Mouse (Mus musculus): Measurements from ENCODE around the gene Gpc3. TPM values are rescaled to one million over a fixed set of nuclear protein-coding genes. Genes with fewer than 3 reads are reported as not detected.

Gpc3 gene
- total and polyA plus RNA-seq, 3 experiments: 11.9 to 14.8 (median 13.2) TPM

- no peaks in the 10 kb centered on the region for H3K4me1 ChIP-seq (ENCODE audit: control insufficient read depth, insufficient read depth, low read length)
- H3K9ac ChIP-seq (ENCODE audit: low read depth, low read length): no peak overlapping the region
- TF ChIP-seq EP300 (IDR thresholded peaks at IDR 0.05; ENCODE audit: insufficient read depth, low read depth, low read length) (no peak), CTCF (IDR thresholded peaks at IDR 0.05) (no peak), POLR2A (IDR thresholded peaks at IDR 0.05; ENCODE audit: insufficient read depth, low read depth, low read length) (no peak)
- H3K27ac ChIP-seq: no peak overlapping the region
- H3K27me3 ChIP-seq (ENCODE audit: control insufficient read depth, insufficient read depth, low read length): no peaks in the 10 kb centered on the region
- no peak overlapping the region for H3K4me3 ChIP-seq
- H3K36me3 ChIP-seq (ENCODE audit: control insufficient read depth, insufficient read depth, low read length): no peaks in the 10 kb centered on the region
- no peak for DNase-seq
- no peaks in the 10 kb centered on the region for H3K79me2 ChIP-seq (replicated peaks; ENCODE audit: control insufficient read depth, insufficient read depth, low read length)
- 83% methylated on average over 1 of the region's 1 CpGs for WGBS
- intact Hi-C loops (cut with DNase I): no loop called here
Observed at GRCm38 (mm10) chrX:52551296-52551695, 62.5 kb downstream of the Gpc3 start.

- intact Hi-C loops (cut with DNase I): no loop called here
- Histone ChIP-seq H3K4me1 (ENCODE audit: control insufficient read depth, insufficient read depth, low read length) (no peaks in the 10 kb centered on the region), H3K4me3 (no peak overlapping the region), H3K27ac (no peak overlapping the region), H3K9ac (ENCODE audit: low read depth, low read length) (no peak overlapping the region), H3K27me3 (ENCODE audit: control insufficient read depth, insufficient read depth, low read length) (no peaks in the 10 kb centered on the region), H3K36me3 (ENCODE audit: control insufficient read depth, insufficient read depth, low read length) (no peaks in the 10 kb centered on the region), H3K79me2 (replicated peaks; ENCODE audit: control insufficient read depth, insufficient read depth, low read length) (no peaks in the 10 kb centered on the region)
- DNase-seq: no peak
- no peak for TF ChIP-seq POLR2A (IDR thresholded peaks at IDR 0.05; ENCODE audit: insufficient read depth, low read depth, low read length)
- TF ChIP-seq EP300 (IDR thresholded peaks at IDR 0.05; ENCODE audit: insufficient read depth, low read depth, low read length): no peak
- TF ChIP-seq CTCF (IDR thresholded peaks at IDR 0.05): no peak
- 50% methylated on average over 3 of the region's 3 CpGs for WGBS
Observed at GRCm38 (mm10) chrX:52544623-52545022, 69.1 kb downstream of the Gpc3 start.

GRCm38 (mm10) chrX:52537282-52537681 lies 76.5 kb downstream of the Gpc3 start:
- DNase-seq: no peak
- no peak overlapping the region for H3K9ac ChIP-seq (ENCODE audit: low read depth, low read length)
- no peaks in the 10 kb centered on the region for H3K36me3 ChIP-seq (ENCODE audit: control insufficient read depth, insufficient read depth, low read length)
- WGBS: 71% methylated on average over 5 of the region's 5 CpGs
- intact Hi-C loops (cut with DNase I): no loop called here
- TF ChIP-seq CTCF (IDR thresholded peaks at IDR 0.05): no peak
- no peak for TF ChIP-seq POLR2A (IDR thresholded peaks at IDR 0.05; ENCODE audit: insufficient read depth, low read depth, low read length)
- TF ChIP-seq EP300 (IDR thresholded peaks at IDR 0.05; ENCODE audit: insufficient read depth, low read depth, low read length): no peak
- H3K4me1 ChIP-seq (ENCODE audit: control insufficient read depth, insufficient read depth, low read length): no peaks in the 10 kb centered on the region
- H3K79me2 ChIP-seq (replicated peaks; ENCODE audit: control insufficient read depth, insufficient read depth, low read length): no peaks in the 10 kb centered on the region
- no peak overlapping the region for H3K4me3 ChIP-seq
- no peaks in the 10 kb centered on the region for H3K27me3 ChIP-seq (ENCODE audit: control insufficient read depth, insufficient read depth, low read length)
- H3K27ac ChIP-seq: no peak overlapping the region

GRCm38 (mm10) chrX:52533766-52534165 lies 80.0 kb downstream of the Gpc3 start:
- Histone ChIP-seq H3K27me3 (ENCODE audit: control insufficient read depth, insufficient read depth, low read length) (no peaks in the 10 kb centered on the region), H3K4me1 (ENCODE audit: control insufficient read depth, insufficient read depth, low read length) (no peaks in the 10 kb centered on the region), H3K27ac (no peak overlapping the region), H3K9ac (ENCODE audit: low read depth, low read length) (no peak overlapping the region), H3K36me3 (ENCODE audit: control insufficient read depth, insufficient read depth, low read length) (no peaks in the 10 kb centered on the region), H3K79me2 (replicated peaks; ENCODE audit: control insufficient read depth, insufficient read depth, low read length) (no peaks in the 10 kb centered on the region), H3K4me3 (no peak overlapping the region)
- DNase-seq: no peak
- intact Hi-C loops (cut with DNase I): no loop called here
- TF ChIP-seq EP300 (IDR thresholded peaks at IDR 0.05; ENCODE audit: insufficient read depth, low read depth, low read length): no peak
- TF ChIP-seq POLR2A (IDR thresholded peaks at IDR 0.05; ENCODE audit: insufficient read depth, low read depth, low read length): no peak
- no peak for TF ChIP-seq CTCF (IDR thresholded peaks at IDR 0.05)
- 83% methylated on average over 1 of the region's 1 CpGs for WGBS

- H3K4me1 ChIP-seq (ENCODE audit: control insufficient read depth, insufficient read depth, low read length): no peaks in the 10 kb centered on the region
- intact Hi-C loops (cut with DNase I): no loop called here
- no peak overlapping the region for H3K4me3 ChIP-seq
- H3K36me3 ChIP-seq (ENCODE audit: control insufficient read depth, insufficient read depth, low read length): no peaks in the 10 kb centered on the region
- H3K27me3 ChIP-seq (ENCODE audit: control insufficient read depth, insufficient read depth, low read length): no peaks in the 10 kb centered on the region
- no peak for DNase-seq
- H3K9ac ChIP-seq (ENCODE audit: low read depth, low read length): no peak overlapping the region
- H3K27ac ChIP-seq: no peak overlapping the region
- no peaks in the 10 kb centered on the region for H3K79me2 ChIP-seq (replicated peaks; ENCODE audit: control insufficient read depth, insufficient read depth, low read length)
- 72% methylated on average over 4 of the region's 4 CpGs for WGBS
- no peak for TF ChIP-seq POLR2A (IDR thresholded peaks at IDR 0.05; ENCODE audit: insufficient read depth, low read depth, low read length)
- no peak for TF ChIP-seq CTCF (IDR thresholded peaks at IDR 0.05)
- TF ChIP-seq EP300 (IDR thresholded peaks at IDR 0.05; ENCODE audit: insufficient read depth, low read depth, low read length): no peak
Observed at GRCm38 (mm10) chrX:52533098-52533497, 80.7 kb downstream of the Gpc3 start.

GRCm38 (mm10) chrX:52532124-52532523 lies 81.6 kb downstream of the Gpc3 start:
- no peak overlapping the region for H3K27ac ChIP-seq
- 56% methylated on average over 2 of the region's 2 CpGs for WGBS
- no peak for DNase-seq

More at GRCm38 (mm10) chrX:52532124-52532523, 81.6 kb downstream of the Gpc3 start:
- Histone ChIP-seq H3K4me1 (ENCODE audit: control insufficient read depth, insufficient read depth, low read length) (no peaks in the 10 kb centered on the region), H3K4me3 (no peak overlapping the region), H3K27me3 (ENCODE audit: control insufficient read depth, insufficient read depth, low read length) (no peaks in the 10 kb centered on the region), H3K79me2 (replicated peaks; ENCODE audit: control insufficient read depth, insufficient read depth, low read length) (no peaks in the 10 kb centered on the region), H3K9ac (ENCODE audit: low read depth, low read length) (no peak overlapping the region), H3K36me3 (ENCODE audit: control insufficient read depth, insufficient read depth, low read length) (no peaks in the 10 kb centered on the region)
- intact Hi-C loops (cut with DNase I): no loop called here
- TF ChIP-seq EP300 (IDR thresholded peaks at IDR 0.05; ENCODE audit: insufficient read depth, low read depth, low read length) (no peak), CTCF (IDR thresholded peaks at IDR 0.05) (no peak), POLR2A (IDR thresholded peaks at IDR 0.05; ENCODE audit: insufficient read depth, low read depth, low read length) (no peak)
